Mouse (Mus musculus) kidney, adult 11 months (tissue): ENCODE measurements at regions not wholly inside any gene's neighbourhood (a gene's known extent, or its start where the extent isn't known, plus 50 kb on each side); places are given as distances from the start of the nearest gene placed in this dataset.

ENCODE experiments used
- DNase-seq: peaks from one replicate; pipeline ENCODE4 v3.0.0; 2022

- DNase-seq, result no peak
Measured at GRCm38 (mm10) chr7:68571315-68571714, 177.7 kb downstream of the Arrdc4 start.

GRCm38 (mm10) chr7:68568127-68568510, 180.9 kb downstream of the Arrdc4 start:
- no peak for DNase-seq

DNA sequence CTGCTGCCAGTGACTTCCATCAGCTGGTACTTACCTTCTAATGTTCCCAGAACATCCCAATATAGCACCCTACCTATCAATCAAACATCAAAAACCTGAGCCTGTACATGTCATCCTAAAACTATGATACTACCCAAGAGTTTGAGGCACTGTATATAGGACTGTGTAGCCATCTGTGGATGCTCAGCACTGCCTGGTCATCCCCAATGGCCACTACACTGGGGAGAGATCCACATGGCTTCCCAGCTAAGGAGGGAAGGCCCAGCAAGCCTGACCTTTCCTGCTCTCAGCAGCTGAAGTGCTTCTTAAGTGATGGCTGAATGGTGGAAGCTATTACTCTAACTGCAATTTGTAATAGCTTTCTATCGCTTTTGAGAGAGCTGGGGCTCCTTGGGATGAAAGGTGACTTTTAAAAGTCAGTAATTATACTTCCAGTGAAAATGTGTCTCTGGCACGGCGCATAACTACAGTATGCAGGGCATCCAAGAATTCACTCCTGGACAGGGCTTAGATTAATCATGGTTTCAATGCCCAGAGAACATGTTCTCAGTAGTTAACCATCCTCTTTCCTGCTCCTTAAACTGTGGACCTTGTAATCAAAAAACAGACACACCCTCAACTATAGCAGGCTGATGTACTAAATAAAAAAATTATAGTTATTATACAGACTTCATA, 181.5 kb downstream of the Arrdc4 start:
- no peak for DNase-seq

DNA sequence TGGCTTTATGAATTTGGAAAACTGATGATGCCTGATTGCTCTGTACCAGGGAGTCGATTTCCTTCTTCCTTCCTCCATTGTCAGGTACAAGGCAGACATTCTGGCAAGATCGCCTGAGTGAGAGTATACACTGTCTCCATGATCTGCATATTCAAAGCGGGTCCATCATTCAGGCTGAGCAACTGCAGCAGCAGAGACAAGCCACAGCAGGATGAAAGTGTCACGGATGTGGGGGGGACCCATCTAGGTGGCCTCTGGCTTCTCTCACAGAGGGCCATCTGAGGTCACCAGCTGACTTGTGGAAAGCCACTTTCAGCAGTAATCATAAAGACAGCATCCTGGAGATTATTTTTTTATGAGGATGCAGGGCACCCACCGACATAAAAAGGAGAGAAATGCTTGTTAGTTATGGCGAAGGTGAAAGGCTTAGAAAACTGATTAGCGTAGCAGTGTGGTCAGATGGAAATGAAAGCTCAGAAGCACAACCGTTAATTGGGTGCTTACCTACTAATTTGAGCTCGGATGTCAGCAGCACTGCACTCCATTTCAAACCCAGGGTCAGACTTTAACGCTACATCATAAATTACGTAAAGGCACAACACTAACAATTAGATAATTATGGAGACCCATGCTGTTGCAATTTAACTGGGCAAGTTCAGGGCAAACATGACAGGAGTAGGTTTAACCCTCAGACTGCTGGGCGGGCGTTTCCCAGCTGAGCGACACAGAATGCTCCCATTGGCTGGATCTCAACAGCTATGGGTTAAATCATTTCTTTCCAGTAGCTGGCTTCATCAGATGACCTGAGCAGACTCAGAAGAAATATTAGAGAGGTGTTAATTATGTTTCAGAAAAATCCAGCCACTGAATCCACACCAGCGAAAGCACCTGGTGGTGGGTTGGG, 189.3 kb downstream of the Arrdc4 start:
- DNase-seq, result no peak

DNA sequence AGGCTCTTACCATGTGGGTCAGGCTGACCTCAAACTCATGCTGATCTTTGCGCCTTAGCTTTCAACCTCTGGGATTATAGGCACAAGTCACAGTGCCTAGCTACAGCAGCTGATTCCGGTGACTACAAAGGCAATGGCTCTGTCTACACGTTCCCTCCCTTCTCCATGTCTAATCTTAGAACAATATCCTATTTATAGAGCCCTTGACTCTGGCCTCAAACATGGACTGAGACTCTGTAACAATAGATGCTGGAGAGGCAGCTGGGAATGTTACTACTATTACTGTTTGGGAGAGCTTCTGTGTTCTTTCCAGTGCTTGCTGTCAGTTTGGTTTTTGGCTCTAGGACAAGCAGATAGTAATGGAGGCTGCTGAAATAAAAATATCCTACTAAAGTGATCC, 198.7 kb downstream of the Arrdc4 start:
- no peak for DNase-seq

DNA sequence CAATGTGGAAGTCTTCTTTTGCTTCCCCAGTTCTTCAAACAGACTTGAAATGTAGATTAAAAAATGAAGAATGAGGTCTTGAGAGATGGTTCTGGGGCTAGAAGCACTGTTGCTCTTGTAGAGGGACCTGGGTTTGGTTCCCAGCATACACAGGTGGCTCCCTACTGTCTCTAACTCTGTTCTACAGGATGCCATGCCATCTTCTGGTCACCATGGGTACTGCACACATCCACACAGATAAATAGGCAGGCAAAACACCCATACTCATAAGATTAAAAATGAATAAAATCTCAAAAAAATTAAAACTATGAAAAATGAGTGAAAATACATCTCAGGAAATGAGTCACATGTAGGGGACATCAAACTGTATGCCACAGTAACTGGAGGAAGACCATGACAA, 200.9 kb downstream of the Arrdc4 start:
- DNase-seq, result no peak

DNA sequence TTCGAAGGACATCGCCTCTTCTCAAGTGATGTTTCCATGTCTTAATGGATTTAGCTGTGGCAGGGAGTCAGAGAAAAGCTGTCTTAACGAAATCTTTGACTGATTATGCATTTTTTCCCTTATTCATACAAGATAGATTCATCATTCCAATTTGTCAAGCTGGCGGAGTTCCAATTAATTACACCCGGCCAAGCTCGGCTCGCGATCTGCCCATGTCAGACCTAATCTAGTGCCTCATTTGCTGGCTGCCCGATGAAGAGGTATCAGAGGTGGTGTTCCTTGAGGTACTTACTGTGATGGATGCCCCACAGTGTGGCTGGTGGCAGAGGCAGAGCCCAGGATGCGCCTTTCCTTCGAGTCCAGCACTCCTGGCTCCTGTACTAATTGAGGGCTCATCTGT, 204.9 kb downstream of the Arrdc4 start:
- DNase-seq, result no peak

DNA sequence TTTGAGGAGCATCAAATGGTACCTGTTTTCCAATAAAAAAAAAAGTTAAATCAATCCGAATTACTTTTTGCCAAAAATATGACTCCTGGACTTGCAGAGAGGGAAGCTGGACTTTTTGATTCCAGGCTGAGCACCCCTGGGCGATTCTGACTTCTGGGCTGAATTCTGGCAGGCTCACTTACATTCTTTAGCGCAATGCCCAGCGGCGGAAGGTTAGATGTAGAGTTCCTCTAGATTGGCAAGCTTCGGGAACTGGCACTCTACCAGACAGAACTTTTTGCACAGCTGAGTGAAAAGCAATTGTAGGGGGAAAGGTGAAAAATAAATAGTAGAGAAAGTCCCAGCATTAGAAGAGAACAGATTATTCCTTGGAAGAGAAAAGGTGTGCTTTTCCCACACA, 235.5 kb downstream of the Fam169b start:
- DNase-seq, result peak; percentile 45

GRCm38 (mm10) chr7:68491143-68491810, 217.6 kb downstream of the Fam169b start:
- DNase-seq, result no peak

- DNase-seq, result no peak
Measured at GRCm38 (mm10) chr7:68486676-68487075, 213.0 kb downstream of the Fam169b start.

GRCm38 (mm10) chr7:68482553-68482952, 208.9 kb downstream of the Fam169b start:
- no peak for DNase-seq

DNA sequence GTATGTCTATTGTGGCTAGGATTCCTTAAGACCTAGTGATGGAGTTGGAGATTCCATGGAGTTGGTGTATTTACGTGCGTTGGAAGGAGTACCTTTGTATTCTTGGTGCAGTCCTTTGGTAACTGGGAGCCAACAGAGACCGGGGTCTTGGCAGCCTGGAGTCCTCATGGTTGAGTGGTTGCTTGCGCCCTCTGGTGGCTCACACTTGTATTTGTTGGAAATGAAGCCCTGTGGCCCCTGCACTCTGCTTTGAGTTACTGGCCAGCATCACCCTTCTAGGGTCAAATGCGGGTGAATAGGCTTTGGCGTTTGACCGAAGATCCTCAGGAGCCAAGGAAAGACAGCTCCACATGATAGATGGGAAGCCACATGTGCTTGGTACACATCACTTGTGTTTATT, 207.1 kb downstream of the Fam169b start:
- DNase-seq, result peak; percentile 24

DNA sequence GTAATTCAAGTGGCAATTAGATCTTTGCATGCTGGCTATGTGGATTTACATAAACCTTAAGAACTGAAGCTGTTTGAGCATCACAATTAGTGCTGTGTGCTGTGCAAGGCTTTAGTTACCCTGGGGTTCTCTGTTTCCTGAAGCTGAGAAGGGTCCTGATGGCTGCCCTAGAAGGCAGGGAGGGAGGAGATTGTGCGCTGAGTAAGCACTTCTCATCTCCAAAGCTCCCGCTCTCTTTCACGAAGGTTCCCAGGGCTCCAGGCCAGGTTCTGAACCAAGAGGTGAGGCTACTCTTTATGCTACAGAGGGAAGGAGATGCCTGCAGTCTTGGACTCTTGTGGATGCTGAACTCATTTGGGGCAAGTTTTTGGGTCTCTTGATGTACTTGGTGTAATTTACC, 206.7 kb downstream of the Fam169b start:
- no peak for DNase-seq

DNA sequence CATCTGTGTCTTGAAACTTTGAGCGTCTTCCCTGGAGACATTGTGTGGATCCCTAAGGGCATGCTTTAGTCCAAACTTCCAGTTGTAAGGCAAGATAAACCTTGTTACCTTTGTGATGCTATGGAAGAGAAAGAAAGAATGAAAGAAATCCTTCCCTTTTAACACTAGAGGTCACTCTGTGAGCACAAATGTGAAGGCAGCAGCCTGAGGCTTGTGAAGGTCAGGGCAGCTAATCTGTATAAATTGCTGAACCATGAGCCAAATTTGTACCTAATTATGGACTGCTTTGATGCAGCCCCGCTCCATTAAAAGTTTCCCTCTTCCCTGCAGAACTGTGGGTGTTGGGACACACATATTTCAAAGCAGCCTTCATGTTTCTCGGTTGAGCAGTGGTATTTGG, 204.4 kb downstream of the Fam169b start:
- DNase-seq, result no peak

DNA sequence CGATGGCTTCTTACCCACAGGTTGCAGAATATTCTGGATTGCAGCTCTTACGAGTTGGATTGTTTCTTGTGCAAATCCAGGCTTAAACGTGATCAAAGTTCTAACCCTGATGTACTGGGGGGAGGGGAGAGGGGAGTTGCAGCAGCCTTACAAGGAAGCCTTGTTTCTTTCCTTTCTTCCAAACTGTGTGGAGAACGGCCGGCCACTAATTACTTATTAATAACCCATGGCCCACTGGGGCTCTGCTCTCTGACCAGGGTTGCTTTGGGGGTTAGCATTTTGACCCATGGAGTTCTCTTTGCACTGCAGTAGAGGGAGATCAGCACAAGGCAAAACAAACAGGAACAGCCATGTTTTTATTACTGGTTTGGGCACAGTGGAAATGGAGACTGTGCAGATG, 199.2 kb downstream of the Fam169b start:
- peak; percentile 26 for DNase-seq

- DNase-seq, result peak; percentile 18
Measured at GRCm38 (mm10) chr7:68470983-68471382, 197.3 kb downstream of the Fam169b start.

DNA sequence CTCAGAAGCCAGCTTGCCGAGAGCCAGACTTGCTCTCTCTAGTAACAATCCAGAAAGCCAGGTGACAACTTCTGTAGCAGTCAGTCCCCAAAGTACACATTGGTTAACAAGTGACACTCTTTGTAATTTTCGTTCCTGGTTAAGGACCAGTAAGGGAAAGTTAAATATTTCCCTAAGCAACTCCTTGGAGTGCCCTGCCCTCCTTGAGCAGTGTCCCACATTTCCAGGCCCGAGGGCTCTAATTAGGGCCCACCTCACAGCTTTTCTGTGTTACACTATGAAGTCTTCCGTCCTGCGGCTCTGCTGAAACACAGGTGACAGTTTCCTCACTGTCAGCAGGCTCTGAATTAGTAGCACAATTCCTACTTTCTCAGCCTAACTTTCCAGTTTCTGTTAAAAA, 194.9 kb downstream of the Fam169b start:
- DNase-seq, result no peak

- no peak for DNase-seq
Measured at GRCm38 (mm10) chr7:68457842-68458241, 184.2 kb downstream of the Fam169b start.

- DNase-seq, result no peak
Measured at GRCm38 (mm10) chr7:68455451-68455850, 181.8 kb downstream of the Fam169b start.

DNA sequence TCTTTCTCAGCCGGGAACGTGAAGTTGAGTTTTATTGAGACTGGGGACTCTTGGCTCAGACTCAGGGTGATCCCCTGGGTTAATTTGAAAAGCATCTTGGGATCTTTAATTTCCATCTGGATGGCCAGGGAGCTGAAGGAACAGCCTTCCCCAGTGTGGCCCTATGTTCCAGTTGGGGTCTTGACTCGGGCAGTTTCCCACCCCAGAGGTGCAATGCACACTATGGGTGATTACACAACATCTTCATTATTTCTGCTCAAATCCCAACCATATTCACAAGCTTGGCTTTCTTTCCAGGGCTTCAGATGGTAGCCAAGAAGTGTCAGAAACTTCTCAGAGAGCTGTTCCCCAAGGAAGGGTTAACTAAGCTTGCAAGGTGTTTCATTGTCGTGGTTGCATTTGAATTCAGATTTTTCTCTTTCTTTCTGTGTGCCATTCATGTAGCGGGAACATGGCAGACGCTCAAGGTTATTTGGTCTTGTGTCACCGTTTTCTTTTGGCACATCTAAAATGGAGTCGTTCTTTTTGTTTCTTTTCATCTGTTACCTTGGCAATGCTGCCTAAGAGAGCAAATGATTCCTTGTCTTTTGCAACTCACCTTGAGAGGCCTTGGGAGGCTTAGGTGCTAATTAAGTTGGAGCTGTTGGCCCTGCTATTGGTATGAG, 179.5 kb downstream of the Fam169b start:
- no peak for DNase-seq

- DNase-seq, result no peak
Measured at GRCm38 (mm10) chr7:68444426-68445095, 170.9 kb downstream of the Fam169b start.

- no peak for DNase-seq
Measured at GRCm38 (mm10) chr7:68440661-68441150, 167.1 kb downstream of the Fam169b start.
